Mouse (Mus musculus) liver, embryonic 14.5 days (tissue): ENCODE data around the gene Llgl2.

Source experiments
- CTCF ChIP-seq: IDR thresholded peaks from 2 replicates; pipeline ENCODE4 v1.5.1; 2016; ENCODE audit warnings: antibody characterized with exemption, low read depth, control low read depth
- EP300 ChIP-seq: IDR thresholded peaks from 2 replicates; pipeline ENCODE4 v1.6.1; 2016; ENCODE audit warnings: antibody characterized with exemption, low read depth

- TF ChIP-seq CTCF, result no peak
- no peak for TF ChIP-seq EP300
These were observed 19.5 kb downstream of the Llgl2 start for GRCm38 (mm10) chr11:115843141-115843890.
